Mouse (Mus musculus) cerebellum, postnatal 10 days (tissue): ENCODE results near the gene Pink1.
A peak's percentile ranks its signal among the peaks of the same experiment; 100 is the strongest.

ENCODE experiments used
- DNase-seq, 2 experiments: peaks; one replicate each; pipeline ENCODE4 v3.0.0; 2021; ENCODE audit warnings: mixed read lengths in 2 of 2

The Pink1 gene

DNA sequence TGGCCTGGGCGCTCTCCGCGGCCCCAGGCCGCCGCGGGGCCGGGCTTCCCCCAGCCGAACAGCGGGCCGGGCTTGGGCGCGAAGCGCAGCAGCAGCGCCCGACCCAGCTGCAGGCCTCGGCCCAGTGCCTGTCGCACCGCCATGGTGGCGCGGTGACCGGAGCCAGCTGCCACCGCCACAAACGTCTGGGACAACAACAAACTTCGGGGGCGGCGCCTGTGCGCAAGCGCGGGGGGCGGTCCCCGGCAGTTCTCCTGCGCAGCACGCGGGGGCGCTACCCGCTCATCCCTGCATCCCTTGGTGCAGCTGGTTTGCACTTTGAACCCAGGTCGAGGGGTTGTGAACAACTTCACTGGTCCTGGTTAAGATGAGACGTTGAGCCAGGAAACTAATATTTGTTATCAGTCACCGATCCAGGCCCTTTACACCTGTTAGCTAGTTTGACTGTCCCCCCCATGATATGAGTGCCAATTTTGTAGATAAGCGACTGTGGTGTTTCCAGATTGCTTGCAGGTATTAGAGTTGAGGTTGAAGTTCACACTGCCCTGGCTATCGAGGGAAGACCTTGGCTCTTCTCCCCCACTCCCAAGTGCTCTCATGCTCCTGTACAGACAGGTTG lies at the start of gene Pink1:
Pink1 (minus strand) TSS at position 231 of the 619 bp plus-strand sequence.
- DNase-seq = peak; percentile 94 to 96

DNA sequence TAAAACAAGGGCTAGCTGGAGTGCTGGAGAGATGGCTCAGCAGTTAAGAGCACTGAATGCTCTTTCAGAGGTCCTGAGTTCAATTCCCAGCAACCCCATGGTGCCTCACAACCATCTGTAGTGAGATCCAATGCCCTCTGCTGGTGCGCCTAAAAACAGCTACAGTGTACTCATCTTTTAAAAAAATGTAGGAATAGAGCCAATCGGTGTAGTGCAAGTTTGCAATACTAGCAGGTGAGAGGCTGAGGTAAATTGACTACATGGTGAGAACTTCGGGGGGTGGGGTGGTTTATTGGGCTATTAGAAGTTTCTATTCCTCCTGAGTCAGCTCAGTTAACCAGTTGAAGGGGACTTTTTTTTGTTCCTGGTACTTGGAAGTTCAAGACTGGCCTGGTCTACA lies 49.0 kb upstream of the Pink1 start:
- DNase-seq = no peak

GRCm38 (mm10) chr4:138370996-138371516 lies 44.9 kb upstream of the Pink1 start:
- no peak for DNase-seq

GRCm38 (mm10) chr4:138368498-138369260 lies 42.6 kb upstream of the Pink1 start:
- DNase-seq = no peak

DNA sequence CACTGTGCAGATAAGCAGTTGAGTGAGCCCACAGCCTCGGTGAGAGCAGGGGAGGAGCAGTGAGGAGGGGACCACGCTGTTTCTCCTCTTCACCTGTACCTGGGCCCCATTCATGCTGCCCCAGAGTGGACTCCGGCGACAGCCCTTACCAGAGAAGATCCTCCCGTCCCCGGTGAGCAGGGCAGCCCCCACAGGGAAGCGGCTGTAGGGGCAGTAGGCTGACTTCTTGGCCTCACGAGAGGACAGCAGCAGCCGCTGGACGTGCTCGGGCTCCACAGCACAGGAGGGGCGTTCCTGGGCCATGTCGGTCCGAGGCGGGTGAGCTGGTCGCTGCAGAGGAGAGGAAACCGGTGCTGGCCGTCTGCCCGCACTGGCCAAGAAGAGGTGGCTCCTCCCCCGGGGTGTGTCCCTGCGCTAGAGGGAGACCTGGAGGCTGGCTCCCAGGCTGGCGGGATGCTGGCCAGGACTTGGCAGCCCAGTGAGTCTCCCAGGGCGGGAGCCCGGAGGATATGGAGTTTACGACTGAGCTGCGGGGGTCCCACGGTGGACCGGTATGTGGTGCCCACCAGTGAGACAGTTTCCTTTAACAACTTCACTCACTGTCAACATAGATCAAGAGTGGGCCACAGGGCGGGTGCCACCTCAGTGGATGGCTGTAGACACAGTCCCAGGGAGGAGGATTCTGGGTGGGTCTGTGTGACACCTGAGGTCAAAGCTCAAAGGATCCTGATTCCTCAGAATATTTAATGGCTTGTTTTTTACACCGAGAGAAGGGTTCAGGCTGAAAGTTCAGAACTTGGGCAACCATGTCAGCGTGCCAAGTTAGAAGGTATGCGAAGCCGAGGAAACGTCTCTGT lies 41.8 kb upstream of the Pink1 start, which contains the start of gene Cda:
Cda (minus strand) TSS at position 352 of the 857 bp plus-strand sequence.
- peak; percentile 72 to 76 for DNase-seq

- DNase-seq = no peak
These were observed 40.5 kb upstream of the Pink1 start for GRCm38 (mm10) chr4:138366561-138366960.

GRCm38 (mm10) chr4:138363511-138363910 lies 37.4 kb upstream of the Pink1 start:
- DNase-seq = no peak

- no peak for DNase-seq
These were observed 36.8 kb upstream of the Pink1 start for GRCm38 (mm10) chr4:138362883-138363282.

- DNase-seq = peak; percentile 52 to 69
These were observed 35.3 kb upstream of the Pink1 start for GRCm38 (mm10) chr4:138361370-138361821.

- no peak for DNase-seq
These were observed 32.1 kb upstream of the Pink1 start for GRCm38 (mm10) chr4:138358176-138358575.

GRCm38 (mm10) chr4:138356551-138356950 lies 30.4 kb upstream of the Pink1 start:
- DNase-seq = no peak

DNA sequence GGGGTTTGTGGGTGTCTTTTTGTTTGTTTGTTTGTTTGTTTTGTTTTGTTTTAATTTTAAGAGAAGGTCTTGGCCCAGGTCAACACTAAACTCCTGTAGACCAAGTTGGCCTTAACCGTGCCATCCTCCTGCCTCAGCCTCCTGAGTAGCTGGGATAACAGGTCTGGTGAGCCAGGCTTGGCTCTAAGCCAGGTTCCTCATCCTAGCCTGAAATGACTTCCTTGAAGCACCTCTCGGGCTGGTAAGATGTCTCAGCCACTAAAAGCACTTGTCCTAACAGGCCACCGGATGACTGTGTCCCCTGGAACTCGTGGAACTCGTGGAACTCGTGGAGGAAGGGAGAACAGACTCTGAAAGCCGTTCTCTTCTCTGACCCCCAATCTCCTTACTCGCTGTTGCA lies 30.0 kb upstream of the Pink1 start:
- DNase-seq = no peak

DNA sequence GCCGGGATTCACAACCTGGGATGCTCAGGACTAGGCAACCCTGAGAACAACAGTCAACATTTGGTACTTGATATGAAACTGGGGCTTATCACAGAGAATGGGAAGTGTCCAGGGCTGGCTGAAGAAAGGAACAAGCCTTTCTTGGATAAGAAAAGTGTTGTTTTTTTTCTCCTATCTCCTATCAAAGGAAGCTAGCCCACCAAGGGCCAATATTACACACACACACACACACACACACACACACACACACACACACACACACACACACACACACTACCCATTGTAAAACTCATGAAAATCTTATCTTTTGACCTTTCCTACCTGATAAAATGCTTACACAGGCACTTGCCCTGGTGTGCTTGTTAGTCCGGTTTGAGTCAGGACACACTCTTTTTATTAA lies 29.4 kb upstream of the Pink1 start:
- DNase-seq = no peak

DNA sequence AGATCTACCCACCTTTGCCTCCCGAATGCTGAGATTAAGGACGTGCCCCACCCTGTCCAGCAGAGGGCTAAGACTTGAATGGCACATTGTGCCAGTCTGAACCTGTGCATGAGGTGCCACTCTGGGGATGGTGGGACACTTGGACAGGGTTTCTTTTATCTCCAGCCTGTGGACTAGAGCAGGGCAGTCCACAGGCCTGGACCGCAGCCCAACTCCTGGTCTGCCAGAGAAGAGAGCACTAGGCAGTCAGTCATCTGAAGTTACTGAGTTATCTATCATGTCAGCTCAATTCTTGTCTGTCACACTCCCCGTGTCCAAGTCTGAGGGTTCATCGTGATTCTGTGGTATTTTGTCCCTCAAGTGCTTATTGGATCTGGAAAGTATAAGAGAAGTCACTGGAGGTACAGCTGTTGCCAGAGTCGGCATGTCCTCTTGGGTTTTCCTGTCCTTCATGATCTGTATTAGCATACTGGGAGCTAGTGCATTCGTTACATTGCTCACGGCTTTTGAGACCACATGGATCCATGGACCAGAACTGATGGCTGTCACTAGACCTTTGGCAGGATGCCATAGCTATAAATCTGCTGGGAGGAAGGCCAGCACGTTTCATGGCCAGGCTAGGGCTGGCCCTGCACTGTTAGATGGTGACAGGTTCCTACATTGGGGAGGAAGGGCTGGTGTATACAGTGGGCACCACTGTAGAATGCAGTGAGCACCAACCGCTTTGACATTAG lies 27.5 kb upstream of the Pink1 start:
- peak; percentile 38 to 40 for DNase-seq

DNA sequence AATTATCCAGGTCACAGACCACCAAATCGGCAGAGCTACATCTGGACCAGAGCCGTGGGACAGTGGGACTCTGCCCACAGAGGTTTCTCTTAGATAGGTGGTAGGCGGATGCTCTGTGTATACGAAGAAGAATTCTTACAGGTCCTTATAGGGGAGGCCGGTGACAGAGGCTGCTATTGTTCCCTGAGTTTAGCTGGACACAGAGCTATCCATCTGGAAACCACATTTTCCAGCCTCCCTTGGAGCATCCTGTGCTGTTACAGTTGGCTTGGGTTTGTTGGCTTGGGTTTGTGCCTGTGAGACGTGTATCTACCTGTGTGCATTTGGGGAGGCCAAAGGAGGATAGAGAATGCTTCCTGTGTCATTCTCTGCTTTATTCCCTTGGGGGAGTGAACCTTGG lies 26.6 kb upstream of the Pink1 start:
- no peak for DNase-seq

GRCm38 (mm10) chr4:138351821-138352220 lies 25.7 kb upstream of the Pink1 start:
- DNase-seq = no peak

DNA sequence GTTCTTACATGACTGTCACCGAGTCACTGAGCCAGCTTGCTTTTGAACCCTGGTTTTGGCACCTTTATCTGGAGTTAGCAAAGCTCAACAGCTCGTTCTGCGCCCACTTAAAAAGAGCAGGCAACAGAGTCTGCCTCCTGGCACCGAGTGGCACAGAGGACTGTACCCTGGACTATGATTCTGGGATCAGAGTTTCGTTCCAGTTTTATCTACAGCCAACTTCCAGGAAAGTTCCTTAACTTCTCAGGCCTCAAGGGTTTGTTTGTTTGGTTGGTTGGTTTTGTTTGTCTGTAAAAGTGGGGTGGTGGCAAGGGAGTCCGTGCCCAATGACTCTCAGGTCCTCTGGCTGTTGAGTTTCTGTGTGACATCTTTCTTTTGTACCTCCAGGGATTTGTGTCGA lies 22.6 kb upstream of the Pink1 start:
- no peak for DNase-seq

DNA sequence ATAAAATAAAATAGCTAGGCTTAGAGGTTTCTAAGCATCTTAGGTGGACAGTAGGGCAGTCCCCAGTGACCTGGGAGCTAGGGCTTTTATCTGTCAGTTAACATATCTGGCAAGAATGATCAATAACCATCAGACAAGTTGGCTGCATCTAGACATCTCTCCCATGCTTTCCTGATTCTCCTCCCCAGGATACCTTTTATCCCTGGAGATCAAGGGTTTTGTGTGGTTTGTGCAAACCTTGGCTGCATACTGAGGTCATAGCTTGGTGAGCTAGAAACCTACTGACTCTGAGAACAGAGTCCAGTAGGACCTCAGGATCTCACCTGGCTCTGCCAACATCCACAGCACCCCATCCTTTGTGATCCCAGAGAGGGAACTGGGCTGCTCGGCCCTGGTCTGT lies 21.2 kb upstream of the Pink1 start:
- no peak for DNase-seq

DNA sequence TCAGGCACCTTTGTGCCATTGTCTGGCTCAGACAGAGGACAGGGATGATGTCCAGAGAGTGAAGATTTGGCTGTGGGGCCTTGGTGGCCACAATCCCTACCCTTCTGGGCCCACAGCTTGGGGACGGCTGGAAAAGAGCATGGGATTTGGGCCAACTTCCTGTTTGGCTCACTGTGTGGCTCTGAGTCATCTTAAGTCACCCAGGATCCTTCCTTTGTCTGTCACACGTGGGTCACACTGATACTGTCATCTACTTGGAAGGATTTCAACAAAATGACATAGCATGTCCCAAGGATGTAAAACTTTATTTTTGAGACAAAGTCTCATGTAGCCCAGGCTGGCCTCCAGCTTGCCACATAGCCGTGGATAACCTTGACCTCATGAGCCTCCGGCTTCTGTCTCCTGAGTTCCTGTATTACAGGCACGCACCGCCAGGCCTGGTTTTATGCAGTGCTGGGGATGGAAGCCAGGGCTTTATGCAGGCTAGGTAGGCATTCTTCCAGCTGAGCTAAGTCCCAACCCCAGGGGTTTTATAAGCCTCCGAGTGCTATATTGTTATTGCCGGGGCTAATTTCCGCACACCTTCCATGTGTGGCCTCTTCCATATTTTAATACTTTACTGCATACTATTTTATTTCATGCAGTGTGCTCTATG lies 18.9 kb upstream of the Pink1 start:
- peak; percentile 70 to 80 for DNase-seq

- peak; percentile 70 to 73 for DNase-seq
These were observed 17.3 kb upstream of the Pink1 start for GRCm38 (mm10) chr4:138343341-138343837.

DNA sequence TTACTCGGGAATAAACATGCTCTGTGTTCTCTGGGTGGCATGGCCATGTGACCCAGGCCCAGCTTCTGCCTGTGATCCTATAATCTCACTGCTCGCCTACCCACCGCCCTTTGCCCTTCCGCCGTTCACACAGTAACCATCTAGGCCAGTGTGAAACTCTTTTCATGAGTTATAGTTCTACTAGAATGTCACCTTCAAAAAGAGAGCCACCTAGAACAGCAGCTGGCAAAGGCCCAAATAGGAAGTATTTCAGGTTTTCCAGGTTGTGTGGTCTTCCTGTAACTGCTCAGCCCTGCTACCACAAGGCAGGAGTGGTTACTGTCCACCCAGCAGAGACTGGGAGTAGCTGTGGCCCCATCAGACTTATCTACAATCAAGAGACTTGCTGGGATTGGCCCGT lies 16.7 kb upstream of the Pink1 start:
- DNase-seq = no peak

DNA sequence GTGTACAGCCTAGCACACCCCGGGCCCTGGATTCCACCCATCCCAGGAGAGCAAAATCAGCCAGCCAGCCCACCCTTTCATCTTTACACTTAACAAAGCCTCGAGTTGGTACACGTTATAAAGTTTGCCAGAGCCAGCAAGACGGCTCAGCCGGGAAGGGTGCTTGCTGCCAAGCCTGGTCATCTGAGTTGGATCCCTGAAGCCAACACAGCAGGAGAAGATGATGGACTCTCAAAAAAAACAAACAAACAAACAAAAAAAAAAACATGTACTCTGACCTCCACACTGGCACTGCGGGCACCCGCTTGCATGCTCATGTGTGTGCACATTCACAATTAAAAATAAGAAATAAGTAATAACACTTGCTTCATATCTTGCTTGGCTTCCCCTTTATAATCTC lies 15.9 kb upstream of the Pink1 start:
- peak; percentile 34 to 47 for DNase-seq
